Mouse (Mus musculus) embryonic fibroblast, embryonic 13.5 days (primary cell): ENCODE results near the gene Mthfr.

ENCODE experiments used
- CTCF ChIP-seq: IDR thresholded peaks from 2 replicates; pipeline ENCODE4 v1.5.1; 2011; ENCODE audit warnings: mild to moderate bottlenecking, control low read depth, low read length, moderate library complexity, borderline replicate concordance; ENCODE audit not compliant: insufficient read depth
- POLR2A ChIP-seq: IDR thresholded peaks from 2 replicates; pipeline ENCODE4 v1.6.1; 2011; ENCODE audit warnings: low read depth, mild to moderate bottlenecking, control low read depth, low read length, moderate library complexity

DNA sequence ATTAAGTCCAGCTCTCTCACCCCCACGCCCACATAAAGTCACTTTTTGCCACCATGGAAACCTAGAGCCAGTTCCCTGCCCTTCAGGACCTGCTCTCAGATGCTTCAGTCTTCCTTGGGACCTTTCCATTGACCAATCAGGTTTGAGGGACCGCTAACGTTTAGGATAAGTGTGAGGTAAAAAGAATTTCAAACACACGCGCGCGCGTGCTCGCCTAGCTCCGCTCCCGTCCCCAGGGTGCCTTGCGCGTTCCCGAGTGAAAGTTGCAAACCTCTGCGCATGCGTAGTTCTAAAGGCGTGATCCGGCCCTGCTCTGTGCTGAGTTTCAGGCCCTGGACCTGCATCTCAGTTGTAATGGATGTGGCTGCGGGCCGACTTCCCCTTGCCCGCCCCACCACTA, 36.4 kb downstream of the Mthfr start:
- TF ChIP-seq CTCF: no peak
- peak; percentile 53 for TF ChIP-seq POLR2A
